Mouse (Mus musculus): ENCODE data around the gene Pde4b. TPM values are rescaled to one million over a fixed set of nuclear protein-coding genes. Genes with fewer than 3 reads are reported as not detected.

The Pde4b gene
- total RNA-seq, 2 experiments from 2014 or later: 37.4 to 45.2 TPM

DNA sequence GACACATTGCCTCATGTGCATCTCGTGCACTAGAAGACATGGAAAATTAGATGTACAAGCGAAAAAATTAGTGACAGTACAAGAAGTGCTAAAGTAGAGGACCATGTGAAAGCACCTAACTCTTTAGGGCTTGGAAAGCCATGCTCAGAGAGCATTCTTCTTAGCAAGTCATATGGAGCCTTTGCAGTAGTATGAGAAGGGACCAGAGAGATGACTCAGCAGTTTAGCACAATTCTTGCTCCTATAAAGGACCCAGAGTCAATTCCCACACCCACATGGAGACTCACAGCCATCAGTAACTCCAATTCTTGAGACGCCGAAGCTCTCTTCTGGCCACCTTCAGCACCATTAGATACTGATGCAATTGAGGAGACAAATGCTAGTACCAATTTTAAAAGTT, 525.3 kb downstream of the Pde4b start:
- DNase-seq: no peak

DNA sequence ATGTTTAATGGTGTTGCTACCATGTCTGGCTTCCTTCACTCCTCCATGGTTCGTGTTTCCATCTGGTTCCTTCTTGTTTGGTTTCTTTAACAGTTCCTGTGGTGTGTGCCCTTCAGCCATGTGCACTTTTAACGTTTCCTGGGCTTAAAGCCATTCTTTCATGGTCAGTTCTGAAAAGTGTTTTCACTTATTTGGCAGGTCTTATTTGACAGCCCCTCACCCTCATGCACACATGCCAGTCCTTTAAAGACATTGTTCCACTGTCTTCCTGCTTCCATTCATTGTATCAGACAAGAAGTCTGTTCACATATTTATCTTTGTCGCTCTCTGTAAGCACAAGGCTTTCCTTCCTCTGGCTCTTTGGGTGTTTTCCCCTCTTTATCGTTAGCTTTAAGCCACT, 530.4 kb downstream of the Pde4b start:
- no peak for DNase-seq

DNA sequence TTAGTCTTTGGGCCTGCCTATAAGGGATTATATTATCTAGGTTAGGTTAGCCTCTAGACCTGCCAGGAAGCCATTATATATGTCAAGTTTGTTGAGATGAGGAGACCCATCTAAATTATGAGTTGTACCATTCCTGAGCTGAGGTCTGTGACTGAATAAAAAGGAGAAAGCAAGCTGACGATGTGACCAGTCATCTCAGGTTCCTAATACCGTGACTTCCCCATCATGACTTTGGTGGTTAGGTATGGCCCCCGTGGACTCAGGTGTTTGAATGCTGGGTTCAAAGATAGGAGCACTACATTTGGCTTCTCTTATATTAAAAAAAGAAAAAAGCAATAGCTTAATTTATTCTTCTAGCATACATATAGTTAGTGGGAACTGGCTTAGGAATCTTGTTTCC, 531.3 kb downstream of the Pde4b start:
- no peak for DNase-seq

GRCm38 (mm10) chr4:102620179-102620910, 533.0 kb downstream of the Pde4b start:
- DNase-seq: no peak

- no peak for DNase-seq
These were observed 533.8 kb downstream of the Pde4b start for GRCm38 (mm10) chr4:102621120-102621519.

DNA sequence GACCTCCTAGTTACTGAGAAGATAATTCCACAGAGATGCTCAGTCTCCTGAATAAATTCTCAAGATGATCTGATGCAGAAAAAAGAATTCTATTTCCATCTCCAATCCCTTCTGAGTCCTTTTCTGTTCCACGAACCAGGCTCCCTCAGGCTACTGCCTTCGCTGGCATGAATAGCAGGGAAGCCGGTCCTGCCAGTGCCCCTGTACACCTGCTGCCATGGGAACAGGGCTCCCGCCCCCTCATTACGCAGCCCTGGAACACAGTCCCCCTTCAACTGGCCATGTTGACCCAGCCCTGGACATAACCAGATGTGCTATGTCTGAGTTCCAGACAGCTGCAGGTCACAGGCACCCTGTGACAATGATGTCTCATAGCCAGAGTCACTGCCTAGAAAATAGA, 535.6 kb downstream of the Pde4b start:
- DNase-seq: peak; percentile 20

DNA sequence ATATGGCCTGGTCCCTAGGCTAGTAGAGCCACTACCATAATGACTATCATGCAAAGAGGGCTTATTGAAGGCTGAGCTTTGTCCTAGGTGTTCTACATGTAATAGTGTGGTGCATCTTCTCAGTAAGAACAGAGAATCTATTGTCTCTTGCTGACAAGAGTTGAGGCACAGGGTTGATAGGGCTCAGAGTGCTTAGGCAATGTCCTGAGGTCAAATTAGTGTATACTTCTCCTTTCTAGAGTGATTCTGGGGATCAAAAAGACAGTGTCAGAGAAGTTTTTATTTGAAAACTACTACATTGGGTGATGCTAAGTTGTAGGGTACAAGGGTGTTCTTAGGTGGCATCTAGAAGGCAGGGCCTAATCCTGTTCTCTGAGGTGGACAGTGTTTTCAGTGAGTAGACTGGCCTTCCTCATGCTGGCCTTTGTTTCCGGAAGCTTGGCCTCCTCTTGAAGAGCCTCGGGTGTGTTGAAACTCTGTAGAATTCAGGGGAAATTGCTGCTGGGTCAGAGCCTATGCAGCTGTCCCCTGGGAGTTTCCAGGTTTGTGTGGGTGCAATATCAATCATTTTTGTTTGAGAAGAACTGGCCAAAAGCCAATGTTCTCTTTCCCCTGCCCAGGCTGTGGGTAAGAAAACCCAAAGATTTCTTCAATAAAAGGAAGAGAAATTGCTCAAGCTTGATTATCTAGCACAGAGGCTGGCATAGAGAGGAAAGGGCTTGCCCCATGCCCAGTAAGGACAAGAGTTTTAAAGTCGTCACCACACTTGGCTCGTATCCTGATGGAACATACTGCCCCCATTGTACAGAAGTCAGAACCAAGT, 536.7 kb downstream of the Pde4b start:
- DNase-seq: peak; percentile 9

DNA sequence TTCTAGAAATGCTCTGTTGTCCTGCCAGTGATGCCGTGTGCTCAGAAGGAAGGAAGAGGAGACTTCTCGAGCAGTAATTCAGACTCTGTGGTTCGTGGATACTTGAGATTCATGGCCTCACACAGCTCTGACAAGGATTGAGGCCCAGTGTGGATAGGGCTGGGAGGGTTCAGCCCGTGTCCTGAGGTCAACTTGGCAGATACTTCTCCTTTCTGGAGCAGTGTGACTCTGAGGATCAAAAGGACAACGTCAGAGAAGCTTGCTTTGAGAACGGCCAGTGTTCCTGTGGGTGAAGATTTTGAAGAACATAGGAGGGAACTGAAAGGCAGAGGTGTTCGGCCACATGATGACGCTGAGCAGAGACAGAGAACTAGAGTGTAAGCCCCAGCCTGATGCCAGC, 537.6 kb downstream of the Pde4b start:
- peak; percentile 16 for DNase-seq

DNA sequence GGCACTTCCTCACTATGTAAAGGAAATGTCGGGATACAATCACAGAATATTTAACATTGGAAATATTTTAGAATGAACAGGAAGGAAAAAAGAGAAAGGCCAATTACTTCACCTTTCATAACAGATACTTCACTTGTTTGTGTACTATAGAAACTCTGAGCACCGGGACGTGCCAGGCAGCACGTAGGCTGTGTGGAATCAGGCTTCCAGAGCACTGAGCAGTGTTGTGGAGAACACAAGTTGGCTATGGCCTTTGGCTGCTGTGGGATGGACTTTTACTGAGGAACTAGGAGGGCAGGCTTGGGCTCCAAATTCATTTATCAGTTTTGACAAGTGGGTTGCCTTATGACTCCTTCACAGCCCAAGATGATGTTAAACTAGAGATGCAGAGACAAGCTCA, 540.5 kb downstream of the Pde4b start:
- no peak for DNase-seq

- no peak for DNase-seq
These were observed 542.3 kb downstream of the Pde4b start for GRCm38 (mm10) chr4:102629621-102630020.

DNA sequence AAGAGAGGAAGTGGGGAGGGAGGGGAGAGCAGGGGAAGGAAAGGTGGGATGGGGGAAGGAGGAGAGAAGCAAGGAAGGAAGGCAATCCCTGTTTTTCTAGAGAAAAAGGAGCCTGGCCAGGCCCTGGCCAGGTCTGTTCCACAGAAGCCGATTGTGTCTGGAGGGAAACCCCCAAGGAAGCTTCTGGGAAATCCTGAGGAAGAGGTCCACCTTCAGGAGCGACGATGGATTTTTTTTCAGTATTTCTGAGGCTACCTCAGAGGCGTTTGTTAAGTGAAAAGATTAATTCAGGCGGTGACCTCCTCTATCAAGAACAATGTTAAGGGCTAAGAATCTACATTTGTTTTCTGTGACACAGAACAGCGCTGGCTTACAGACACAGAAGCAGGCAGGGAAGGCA, 542.9 kb downstream of the Pde4b start:
- DNase-seq: no peak

DNA sequence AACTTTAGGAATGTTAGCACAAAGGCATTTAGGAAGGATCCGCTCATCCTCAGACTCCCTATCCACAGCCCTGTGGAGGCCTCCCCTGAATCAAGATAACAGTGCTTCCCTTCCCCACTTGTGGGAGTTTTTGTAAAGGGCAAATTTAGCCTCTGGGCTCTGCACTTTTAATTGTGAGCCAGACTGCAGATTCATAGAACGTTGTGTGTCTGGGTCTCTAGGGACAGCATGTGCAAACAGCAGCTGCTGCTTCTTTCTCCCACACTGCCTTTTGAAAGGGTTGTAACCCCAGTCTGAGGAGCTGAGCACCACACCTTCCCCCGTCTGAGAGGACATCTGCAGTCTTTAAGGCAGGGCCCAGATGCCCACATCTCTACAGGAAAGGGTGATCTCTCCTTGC, 544.3 kb downstream of the Pde4b start:
- peak; percentile 38 for DNase-seq

DNA sequence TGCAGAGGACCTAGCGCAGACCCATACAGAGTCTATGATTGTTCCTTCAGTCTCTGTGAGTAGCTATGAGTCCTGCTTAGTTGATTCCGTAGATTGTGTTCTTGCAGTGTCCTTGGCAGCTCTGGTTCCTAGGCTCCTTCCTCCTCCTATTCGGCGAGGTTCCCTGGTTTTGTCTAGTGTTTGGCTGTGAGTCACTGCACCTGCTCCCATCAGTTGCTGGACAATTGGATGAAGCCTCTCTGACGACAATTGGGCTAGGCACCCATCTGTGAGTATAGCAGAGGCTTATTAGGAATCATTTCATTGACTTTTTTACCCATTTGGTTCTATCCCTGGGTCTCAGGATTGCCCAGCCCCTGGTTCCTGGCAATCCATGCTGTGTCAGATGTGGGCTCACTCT, 545.9 kb downstream of the Pde4b start:
- DNase-seq: peak; percentile 56

GRCm38 (mm10) chr4:102635258-102635657, 547.9 kb downstream of the Pde4b start:
- peak; percentile 35 for DNase-seq

- DNase-seq: no peak
These were observed 548.6 kb downstream of the Pde4b start for GRCm38 (mm10) chr4:102635944-102636343.

DNA sequence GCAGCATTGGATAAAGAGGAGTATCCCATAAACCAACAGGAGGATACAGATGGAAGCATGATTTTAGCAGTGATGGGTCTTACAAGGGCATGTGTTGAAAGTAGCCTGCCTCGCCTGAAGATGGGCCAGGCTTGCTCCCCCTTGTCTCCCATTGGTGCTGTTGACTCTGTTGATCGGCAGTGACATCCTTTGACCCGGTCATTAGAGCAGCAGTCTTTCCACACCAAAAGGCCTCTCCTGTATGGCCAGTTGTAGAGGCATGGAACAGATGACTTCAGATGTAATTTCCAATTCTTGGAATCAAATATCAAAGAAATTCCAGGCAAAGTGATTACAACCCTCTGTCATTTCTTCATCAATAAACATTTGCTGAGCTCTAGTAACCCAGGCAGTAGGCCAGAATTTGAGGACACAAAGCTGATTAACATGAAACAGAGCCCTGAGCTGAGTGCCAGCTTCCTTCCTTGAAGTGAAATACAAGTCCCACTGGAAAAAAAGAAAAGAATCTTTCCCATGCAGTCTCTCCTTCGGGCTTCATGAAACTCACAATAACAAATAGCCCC, 550.1 kb downstream of the Pde4b start:
- DNase-seq: no peak

- no peak for DNase-seq
These were observed 553.6 kb downstream of the Pde4b start for GRCm38 (mm10) chr4:102640942-102641341.

- DNase-seq: no peak
These were observed 556.7 kb downstream of the Pde4b start for GRCm38 (mm10) chr4:102644062-102644461.

DNA sequence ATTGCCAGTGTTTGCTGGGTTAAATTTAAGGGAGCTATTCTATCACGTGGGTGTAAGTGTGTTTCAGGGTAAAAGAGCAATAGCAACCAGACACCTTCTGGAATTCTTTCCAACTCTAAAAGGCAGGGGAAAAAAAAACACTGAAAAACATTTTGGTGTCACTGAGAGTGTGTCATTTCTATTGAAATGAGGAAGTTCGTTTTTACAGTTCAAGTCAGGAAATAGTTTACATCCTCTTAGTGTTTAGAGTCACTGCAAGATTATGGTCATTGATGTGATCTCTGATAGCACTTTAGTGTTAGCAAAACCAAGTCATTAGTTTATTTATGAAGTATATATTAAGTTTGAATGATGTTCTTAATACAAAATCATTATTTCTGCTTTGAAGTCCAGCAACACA, 559.7 kb downstream of the Pde4b start:
- DNase-seq: no peak

- DNase-seq: no peak
These were observed 568.0 kb downstream of the Pde4b start for GRCm38 (mm10) chr4:102655331-102655730.

GRCm38 (mm10) chr4:102656494-102657036, 569.2 kb downstream of the Pde4b start:
- DNase-seq: peak; percentile 10
